Mouse (Mus musculus) neural tube, embryonic 12.5 days (tissue): ENCODE results near the gene Kif1b. TPM values are rescaled to one million over a fixed set of nuclear protein-coding genes. Genes with fewer than 3 reads are reported as not detected.

Experiments
- ATAC-seq: fragments of 200-750 bp; cut with Nextera tagmentation; 2 replicates; pipeline ENCODE4 v1.8.0; 2017; ENCODE audit warnings: low read depth, mild to moderate bottlenecking, moderate TSS enrichment, moderate library complexity; ENCODE audit not compliant: low FRiP score
- H3K27ac ChIP-seq: fragments of 300-500 bp; sonication (generic); 2 replicates; pipeline ENCODE4 v1.5.1; 2016
- H3K27me3 ChIP-seq: fragments of 300-500 bp; sonication (generic); replicated peaks from 2 replicates; pipeline ENCODE4 v1.6.1; 2016; ENCODE audit warnings: mild to moderate bottlenecking
- H3K36me3 ChIP-seq: fragments of 300-500 bp; sonication (generic); 2 replicates; pipeline ENCODE4 v1.6.1; 2016; ENCODE audit warnings: mild to moderate bottlenecking
- H3K4me1 ChIP-seq: fragments of 300-500 bp; sonication (generic); 2 replicates; pipeline ENCODE4 v1.6.1; 2016
- H3K4me2 ChIP-seq: fragments of 300-500 bp; sonication (generic); replicated peaks from 2 replicates; pipeline ENCODE4 v1.6.1; 2016; ENCODE audit warnings: mild to moderate bottlenecking
- H3K4me3 ChIP-seq: fragments of 300-500 bp; sonication (generic); 2 replicates; pipeline ENCODE4 v1.5.1; 2016
- H3K9ac ChIP-seq: fragments of 300-500 bp; sonication (generic); 2 replicates; pipeline ENCODE4 v1.6.1; 2016; ENCODE audit warnings: mild to moderate bottlenecking
- H3K9me3 ChIP-seq: fragments of 300-500 bp; sonication (generic); 2 replicates; pipeline ENCODE4 v1.6.1; 2016; ENCODE audit warnings: mild to moderate bottlenecking
- WGBS: fragments of 180-500 bp; shearing (Covaris S2); methylation state at CpG from one replicate; pipeline ENCODE4 v1.1.7; 2016; 5-methylcytosine and 5-hydroxymethylcytosine counted together
- polyA plus RNA-seq: library from polyadenylated mRNA; unstranded; fragments of >200 nt; fragmentation: Nextera tagmentation; extraction: Ambion mirVana; gene quantifications from 2 replicates; pipeline ENCODE4 v1.2.1, GENCODE M21; 2016

Kif1b gene
- polyA plus RNA-seq, 1 experiment from 2014 or later: 111 TPM

- ATAC-seq: no peak
- no peak overlapping the region for H3K27ac ChIP-seq
- WGBS: 80% methylated on average over 8 of the region's 8 CpGs
- H3K9me3 ChIP-seq: no peaks in the 10 kb centered on the region
- H3K4me3 ChIP-seq: no peak overlapping the region
- H3K4me2 ChIP-seq: no peak overlapping the region
- H3K27me3 ChIP-seq: no peaks in the 10 kb centered on the region
- H3K4me1 ChIP-seq: peaks cover 5% of the 10 kb centered on the region
- H3K9ac ChIP-seq: no peak overlapping the region
- H3K36me3 ChIP-seq: peaks cover 28% of the 10 kb centered on the region
These were observed 21.0 kb downstream of the Kif1b start for GRCm38 (mm10) chr4:149286287-149287137.

DNA sequence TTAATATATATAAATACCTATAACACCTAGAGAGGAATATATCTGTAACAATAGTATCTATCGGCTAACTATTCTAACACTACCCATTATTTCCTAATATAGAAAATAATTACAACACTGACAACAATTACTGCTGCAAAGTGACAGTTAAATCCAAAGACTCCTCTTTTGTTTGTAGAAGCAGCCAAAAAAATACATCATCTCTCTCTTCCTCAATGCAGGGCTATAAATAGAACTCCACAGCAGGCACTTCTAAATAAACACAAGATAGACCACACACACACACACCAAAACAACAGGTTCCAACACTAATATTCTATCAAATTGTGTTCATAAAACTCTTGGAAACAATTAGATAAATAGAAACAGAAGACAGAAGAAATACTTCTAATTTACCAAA, 21.8 kb downstream of the Kif1b start:
- Histone ChIP-seq H3K4me2 (no peak overlapping the region), H3K27ac (no peak overlapping the region), H3K4me3 (no peak overlapping the region), H3K4me1 (peaks cover 5% of the 10 kb centered on the region), H3K9me3 (no peaks in the 10 kb centered on the region), H3K36me3 (peaks cover 22% of the 10 kb centered on the region), H3K27me3 (no peaks in the 10 kb centered on the region), H3K9ac (no peak overlapping the region)
- no peak for ATAC-seq
- 100% methylated on average over 1 of the region's 1 CpGs for WGBS

DNA sequence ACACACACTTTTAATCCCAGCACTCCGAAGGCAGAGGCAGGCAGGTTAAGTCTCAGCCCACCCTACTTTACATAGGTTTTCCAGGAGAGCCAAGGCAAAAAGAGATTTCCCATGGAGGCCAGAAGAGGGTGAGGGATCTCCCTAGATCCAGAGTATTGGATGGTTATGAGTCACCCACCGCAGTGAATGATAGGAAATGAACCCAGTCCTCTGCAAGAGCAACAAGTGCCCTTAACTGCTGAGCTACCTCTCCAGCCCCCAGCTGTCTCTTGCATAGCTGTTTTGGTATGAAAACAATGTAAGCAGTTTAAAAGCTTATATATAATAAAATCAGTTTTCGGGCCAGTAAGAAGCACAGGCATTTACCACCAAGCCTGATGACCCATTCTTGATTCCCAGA, 24.5 kb downstream of the Kif1b start:
- H3K4me3 ChIP-seq: no peak overlapping the region
- H3K9ac ChIP-seq: no peak overlapping the region
- no peak for ATAC-seq
- H3K4me1 ChIP-seq: peaks cover 12% of the 10 kb centered on the region
- no peak overlapping the region for H3K4me2 ChIP-seq
- H3K9me3 ChIP-seq: no peaks in the 10 kb centered on the region
- no peaks in the 10 kb centered on the region for H3K27me3 ChIP-seq
- 92% methylated on average over 3 of the region's 3 CpGs for WGBS
- 0 out of 2 replicates have a peak, but pooled peaks cover 6% of the 10 kb centered on the region for H3K36me3 ChIP-seq
- no peak overlapping the region for H3K27ac ChIP-seq

DNA sequence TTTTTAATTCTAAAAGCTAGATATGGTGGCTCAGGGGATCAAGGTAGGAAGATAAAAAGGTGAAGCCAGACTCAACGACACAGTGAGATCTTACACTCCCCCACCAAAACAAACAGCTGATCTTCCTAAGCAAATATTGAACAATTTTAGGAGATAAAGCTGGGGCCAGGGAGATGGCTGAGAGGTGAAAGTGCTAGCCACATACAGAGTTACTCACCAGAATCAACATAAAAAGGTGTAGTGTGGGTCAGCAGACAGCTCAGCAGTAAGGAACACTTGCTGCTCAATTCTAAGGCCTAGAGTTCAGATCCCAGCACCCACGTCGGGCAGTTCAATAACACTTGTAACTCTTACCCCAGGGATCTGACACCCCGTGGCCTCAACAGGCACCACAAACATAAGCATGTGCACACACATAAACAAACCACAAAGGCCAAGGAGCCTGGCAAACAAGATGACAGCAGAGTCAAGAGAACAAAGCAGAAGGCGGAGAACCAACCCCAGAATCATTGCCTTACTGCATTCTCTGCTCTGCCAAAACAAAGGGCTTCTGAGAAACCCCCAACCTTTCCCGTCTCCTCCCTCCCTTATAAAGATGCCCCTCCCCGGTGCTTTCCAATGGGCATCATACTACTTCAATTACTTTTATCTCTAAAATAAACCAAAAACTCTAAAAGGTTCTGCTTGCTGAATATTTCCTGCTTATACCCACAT, 25.3 kb downstream of the Kif1b start:
- 45% methylated on average over 7 of the region's 7 CpGs for WGBS
- Histone ChIP-seq H3K27ac (no peak overlapping the region), H3K36me3 (0 out of 2 replicates have a peak, but pooled peaks cover 6% of the 10 kb centered on the region), H3K4me3 (no peak overlapping the region), H3K4me2 (no peak overlapping the region), H3K9ac (no peak overlapping the region), H3K27me3 (no peaks in the 10 kb centered on the region), H3K9me3 (no peaks in the 10 kb centered on the region), H3K4me1 (peaks cover 20% of the 10 kb centered on the region)
- no peak for ATAC-seq

DNA sequence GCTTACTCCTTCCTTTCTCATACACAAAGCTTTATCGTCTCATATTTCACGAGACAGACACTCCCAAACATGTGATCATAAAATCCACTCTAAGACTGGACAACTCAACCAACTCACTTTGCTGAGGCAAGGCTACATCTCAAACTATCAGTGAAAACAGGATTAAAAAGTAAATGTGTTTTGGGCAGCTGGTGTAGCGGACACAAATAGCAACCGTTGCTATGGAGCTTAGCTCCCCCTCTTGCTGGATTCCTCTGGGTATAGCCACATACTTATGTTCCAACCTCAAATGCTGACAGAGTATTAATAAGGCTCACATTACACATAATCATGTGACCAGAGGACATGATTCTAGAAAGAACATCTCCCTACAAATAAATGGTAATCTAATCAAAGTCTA, 29.9 kb downstream of the Kif1b start:
- H3K4me3 ChIP-seq: no peak overlapping the region
- H3K36me3 ChIP-seq: peaks cover 34% of the 10 kb centered on the region
- H3K9ac ChIP-seq: no peak overlapping the region
- WGBS: 71% methylated on average over 4 of the region's 4 CpGs
- H3K27me3 ChIP-seq: no peaks in the 10 kb centered on the region
- no peak overlapping the region for H3K27ac ChIP-seq
- no peak for ATAC-seq
- no peaks in the 10 kb centered on the region for H3K9me3 ChIP-seq
- H3K4me2 ChIP-seq: no peak overlapping the region
- H3K4me1 ChIP-seq: peaks cover 15% of the 10 kb centered on the region

- peaks cover 69% of the 10 kb centered on the region for H3K36me3 ChIP-seq
- no peak overlapping the region for H3K9ac ChIP-seq
- H3K27ac ChIP-seq: no peak overlapping the region
- H3K4me1 ChIP-seq: peaks cover 8% of the 10 kb centered on the region; the same call in 1 of the 2 replicates
- WGBS: 100% methylated on average over 1 of the region's 1 CpGs
- no peaks in the 10 kb centered on the region for H3K27me3 ChIP-seq
- no peak for ATAC-seq
- H3K9me3 ChIP-seq: no peaks in the 10 kb centered on the region
- no peak overlapping the region for H3K4me3 ChIP-seq
- H3K4me2 ChIP-seq: no peak overlapping the region
These were observed 34.4 kb downstream of the Kif1b start for GRCm38 (mm10) chr4:149273128-149273527.

GRCm38 (mm10) chr4:149270541-149270940, 37.0 kb downstream of the Kif1b start:
- no peak overlapping the region for H3K27ac ChIP-seq
- H3K9me3 ChIP-seq: no peaks in the 10 kb centered on the region
- H3K36me3 ChIP-seq: peaks cover 80% of the 10 kb centered on the region
- no peaks in the 10 kb centered on the region for H3K27me3 ChIP-seq
- 94% methylated on average over 6 of the region's 6 CpGs for WGBS
- H3K4me1 ChIP-seq: no peaks in the 10 kb centered on the region
- no peak overlapping the region for H3K9ac ChIP-seq
- H3K4me3 ChIP-seq: no peak overlapping the region
- ATAC-seq: no peak
- no peak overlapping the region for H3K4me2 ChIP-seq

DNA sequence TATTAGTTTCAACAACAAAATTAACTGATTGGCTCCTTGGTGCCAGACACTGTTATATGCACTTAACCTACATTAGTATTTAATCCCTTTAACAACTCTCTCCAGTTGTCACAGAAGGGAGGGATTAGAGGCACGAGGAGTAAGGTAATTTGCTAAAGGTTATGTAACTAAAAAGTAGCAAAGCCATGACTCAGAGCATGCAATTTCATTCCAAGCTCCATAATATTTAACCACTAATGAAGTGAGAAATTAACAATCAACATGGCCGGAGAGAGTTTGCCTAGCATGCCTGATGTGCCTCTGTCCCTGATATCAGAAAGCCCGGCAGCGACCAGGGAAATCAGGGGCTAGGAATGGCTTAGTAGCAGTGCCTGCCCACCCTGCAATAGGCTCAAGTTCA, 38.5 kb downstream of the Kif1b start:
- H3K27me3 ChIP-seq: no peaks in the 10 kb centered on the region
- no peak overlapping the region for H3K4me3 ChIP-seq
- peaks cover 70% of the 10 kb centered on the region for H3K36me3 ChIP-seq
- H3K27ac ChIP-seq: no peak overlapping the region
- H3K9ac ChIP-seq: no peak overlapping the region
- no peak overlapping the region for H3K4me2 ChIP-seq
- 90% methylated on average over 4 of the region's 4 CpGs for WGBS
- no peak for ATAC-seq
- H3K4me1 ChIP-seq: no peaks in the 10 kb centered on the region
- H3K9me3 ChIP-seq: no peaks in the 10 kb centered on the region

DNA sequence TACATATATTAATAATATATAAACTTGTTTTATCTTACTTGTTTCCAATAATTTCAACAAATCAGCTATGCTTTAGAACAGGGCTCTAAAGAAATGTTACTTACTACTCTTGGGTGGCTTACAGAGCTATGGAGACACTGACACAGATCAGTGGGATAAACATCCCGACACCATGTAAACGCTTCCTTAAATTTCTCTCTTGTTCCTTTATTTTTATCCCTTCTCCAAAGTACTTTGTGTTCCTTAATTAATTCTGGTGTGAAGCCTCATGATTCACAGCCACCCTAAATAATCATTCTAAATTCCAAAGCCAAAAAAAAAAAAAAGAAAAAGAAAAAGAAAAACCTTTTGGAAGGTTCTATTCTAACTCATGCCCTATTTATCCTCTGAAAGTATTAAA, 42.6 kb downstream of the Kif1b start:
- no peak overlapping the region for H3K27ac ChIP-seq
- H3K4me1 ChIP-seq: no peaks in the 10 kb centered on the region
- no peaks in the 10 kb centered on the region for H3K9me3 ChIP-seq
- H3K27me3 ChIP-seq: no peaks in the 10 kb centered on the region
- H3K9ac ChIP-seq: no peak overlapping the region
- peaks cover 62% of the 10 kb centered on the region for H3K36me3 ChIP-seq
- no peak for ATAC-seq
- H3K4me2 ChIP-seq: no peak overlapping the region
- no peak overlapping the region for H3K4me3 ChIP-seq
- 99% methylated on average over 2 of the region's 2 CpGs for WGBS

DNA sequence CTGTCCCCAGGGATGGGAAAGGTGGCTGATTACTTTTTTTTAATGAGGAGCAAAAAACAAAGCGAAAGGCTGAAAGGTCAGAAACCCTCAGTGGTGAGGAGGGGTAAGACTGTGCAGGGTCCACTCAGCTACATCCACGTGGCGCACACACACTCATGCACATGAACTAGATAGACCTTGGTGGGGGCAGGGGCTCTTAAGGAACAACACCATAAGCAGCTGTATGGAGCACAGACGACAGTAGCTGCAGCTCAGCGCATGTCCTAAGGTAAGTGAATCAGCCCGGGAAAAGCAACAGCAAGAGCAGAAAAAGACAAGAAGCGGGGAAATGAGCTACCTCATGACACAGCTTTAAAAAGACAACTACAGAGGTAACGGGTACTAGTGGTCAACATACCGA, 44.3 kb downstream of the Kif1b start:
- no peak for ATAC-seq
- Histone ChIP-seq H3K9me3 (no peaks in the 10 kb centered on the region), H3K4me1 (no peaks in the 10 kb centered on the region), H3K4me2 (no peak overlapping the region), H3K9ac (no peak overlapping the region), H3K27me3 (no peaks in the 10 kb centered on the region), H3K4me3 (no peak overlapping the region), H3K27ac (no peak overlapping the region), H3K36me3 (peaks cover 58% of the 10 kb centered on the region)
- WGBS: 93% methylated on average over 9 of the region's 9 CpGs

DNA sequence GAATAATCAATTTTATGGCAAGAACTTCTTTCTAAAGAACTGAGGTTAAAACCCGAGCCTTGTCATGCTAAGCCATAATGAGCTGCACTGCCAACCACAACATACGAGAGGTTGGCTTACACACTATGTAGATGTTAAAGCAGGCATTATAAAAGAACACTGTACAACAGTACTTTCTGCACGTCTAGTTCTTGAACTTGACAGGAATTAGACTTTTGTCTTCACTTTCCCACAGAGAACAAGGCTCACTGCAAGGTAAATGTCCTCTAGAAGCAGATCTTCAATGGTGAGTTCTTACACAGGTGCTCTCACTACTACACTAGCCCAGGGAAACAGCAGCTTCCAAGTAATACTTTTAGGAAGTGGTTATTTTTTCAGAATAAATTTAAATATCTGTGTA, 46.0 kb downstream of the Kif1b start:
- 73% methylated on average over 3 of the region's 3 CpGs for WGBS

DNA sequence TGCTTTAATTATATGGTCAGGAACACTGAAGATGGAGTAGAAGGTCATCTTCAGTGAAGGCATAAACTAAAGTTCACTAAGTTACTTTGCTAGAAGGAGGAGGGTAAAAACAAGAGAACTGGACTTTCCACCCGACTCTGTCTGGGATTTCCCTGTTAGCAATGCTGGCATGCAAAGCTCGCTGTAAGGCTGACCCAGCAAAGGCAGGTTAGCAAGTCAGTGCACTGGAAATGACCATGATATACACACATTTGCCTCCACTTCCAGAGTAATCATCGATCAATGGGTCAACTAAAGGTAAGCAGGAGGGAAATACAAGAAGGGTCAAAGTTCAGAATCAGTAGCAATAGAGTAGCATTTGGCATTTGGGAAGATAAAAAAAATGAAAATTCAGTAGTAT, 46.6 kb downstream of the Kif1b start:
- Histone ChIP-seq H3K36me3 (peaks cover 57% of the 10 kb centered on the region), H3K9me3 (no peaks in the 10 kb centered on the region), H3K27ac (no peak overlapping the region), H3K9ac (no peak overlapping the region), H3K27me3 (no peaks in the 10 kb centered on the region), H3K4me3 (no peak overlapping the region), H3K4me2 (no peak overlapping the region), H3K4me1 (peaks cover 11% of the 10 kb centered on the region)
- ATAC-seq: no peak
- 90% methylated on average over 3 of the region's 3 CpGs for WGBS

More for the DNA sequence above, 46.0 kb downstream of the Kif1b start:
- no peaks in the 10 kb centered on the region for H3K27me3 ChIP-seq
- H3K4me1 ChIP-seq: peaks cover 6% of the 10 kb centered on the region
- H3K36me3 ChIP-seq: peaks cover 61% of the 10 kb centered on the region
- H3K9me3 ChIP-seq: no peaks in the 10 kb centered on the region
- no peak overlapping the region for H3K4me2 ChIP-seq
- no peak for ATAC-seq
- no peak overlapping the region for H3K4me3 ChIP-seq
- no peak overlapping the region for H3K27ac ChIP-seq
- no peak overlapping the region for H3K9ac ChIP-seq
